Mouse (Mus musculus): ENCODE results near the gene Myom1.

DNA sequence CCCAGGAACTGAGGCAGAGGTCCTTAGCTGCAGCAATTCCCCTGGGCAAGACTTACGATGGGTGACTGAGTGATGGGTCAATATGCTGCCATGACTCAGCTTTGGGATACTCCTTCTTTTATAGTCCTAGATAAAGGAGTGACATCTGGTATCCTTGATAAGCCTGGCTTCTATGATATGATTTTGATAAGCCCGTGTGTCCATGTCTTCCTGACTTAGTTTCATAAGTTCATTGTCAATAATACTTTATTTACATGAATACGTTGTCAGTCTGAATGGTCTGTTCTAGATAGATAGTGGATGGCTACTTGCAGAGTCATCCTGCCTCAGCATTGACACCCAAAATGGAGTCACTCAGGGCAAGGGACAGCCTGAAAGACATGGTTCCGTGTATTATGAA is 168.7 kb downstream of the Myom1 start:
- no peak for TF ChIP-seq CTCF (IDR thresholded peaks at IDR 0.05)
- TF ChIP-seq EP300 (IDR thresholded peaks at IDR 0.05) = no peak
